Mouse (Mus musculus) c-Kit-positive CD71-negative TER-119-negative erythroid progenitor cells, embryonic 14.5 days (primary cell): Measurements from ENCODE around the gene Cyp3a13.
"Not testable (repeated sequence)": the region's sequence is repeated elsewhere in the genome, so short reads cannot be mapped to it uniquely, and the experiment has no call there.

Experiments used
- DNase-seq: peaks from one replicate; pipeline ENCODE4 v3.0.0-alpha.2; 2013; ENCODE audit warnings: low read depth

Gene Cyp3a13

GRCm38 (mm10) chr5:137921532-137921931 is at the start of gene Cyp3a13:
Gene Cyp3a13 (minus strand): TSS chr5:137921619.
- DNase-seq: no peak

- DNase-seq: no peak
Observed at GRCm38 (mm10) chr5:137966492-137966891, 45.1 kb upstream of the Cyp3a13 start.

DNA sequence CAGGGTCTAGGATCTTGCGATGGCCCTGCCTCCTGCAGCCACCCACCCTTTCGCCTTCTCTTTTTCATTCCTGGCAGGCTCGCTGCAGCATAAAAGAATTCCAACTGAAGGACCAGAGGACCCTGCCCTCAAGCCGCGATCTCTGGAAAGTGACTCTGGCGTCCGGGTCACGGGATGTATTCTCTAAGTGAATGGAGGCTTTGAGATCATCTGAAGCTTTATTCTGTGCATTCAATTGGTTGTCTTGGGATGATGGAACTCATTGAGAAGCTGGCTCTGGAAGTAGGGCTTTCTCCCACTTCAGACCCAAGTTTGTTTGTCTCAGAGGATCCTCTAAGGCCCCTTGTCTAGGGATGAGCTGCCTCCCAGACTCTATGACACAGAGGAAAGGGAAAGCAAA is 41.5 kb upstream of the Cyp3a13 start, which contains the start of gene Gjc3:
Gjc3 (minus strand) TSS at position 154 of the 400 bp plus-strand sequence.
- DNase-seq: no peak

- no peak for DNase-seq
Observed at GRCm38 (mm10) chr5:137956404-137956803, 35.0 kb upstream of the Cyp3a13 start.

- DNase-seq: no peak
Observed at GRCm38 (mm10) chr5:137951218-137951617, 29.8 kb upstream of the Cyp3a13 start.

GRCm38 (mm10) chr5:137947303-137947702 is 25.9 kb upstream of the Cyp3a13 start:
- DNase-seq: no peak

- no peak for DNase-seq
Observed at GRCm38 (mm10) chr5:137943133-137943532, 21.7 kb upstream of the Cyp3a13 start.

GRCm38 (mm10) chr5:137940948-137941347 is 19.5 kb upstream of the Cyp3a13 start:
- no peak for DNase-seq

GRCm38 (mm10) chr5:137937238-137937637 is 15.8 kb upstream of the Cyp3a13 start:
- DNase-seq: no peak

DNA sequence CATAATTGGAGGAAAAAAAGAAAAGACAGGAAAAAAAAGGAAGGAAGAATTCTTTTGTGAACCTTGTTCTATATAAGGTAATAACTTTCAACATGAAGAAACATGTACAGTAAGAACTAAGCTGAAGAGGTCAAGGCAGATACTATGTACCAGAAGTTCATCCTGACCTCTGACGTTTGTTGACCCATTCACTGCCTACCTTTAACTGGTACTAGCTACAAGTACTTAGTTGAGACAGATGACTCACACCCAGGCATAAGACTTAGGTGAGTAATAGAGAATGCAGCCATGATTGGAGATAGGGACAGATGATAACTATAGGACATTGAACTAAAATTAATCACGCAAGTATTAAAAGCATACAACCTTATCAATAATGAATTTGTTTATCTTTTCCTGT is 15.1 kb upstream of the Cyp3a13 start:
- no peak for DNase-seq

- not testable (repeated sequence) for DNase-seq
Observed at GRCm38 (mm10) chr5:137933934-137934333, 12.5 kb upstream of the Cyp3a13 start.

- no peak for DNase-seq
Observed at GRCm38 (mm10) chr5:137928439-137928838, 7.0 kb upstream of the Cyp3a13 start.

GRCm38 (mm10) chr5:137922171-137922570 is 752 bp upstream of the Cyp3a13 start:
- DNase-seq: no peak

- DNase-seq: no peak
Observed at GRCm38 (mm10) chr5:137915550-137915949, 5.9 kb downstream of the Cyp3a13 start.

GRCm38 (mm10) chr5:137914508-137914907 is 6.9 kb downstream of the Cyp3a13 start:
- DNase-seq: no peak

DNA sequence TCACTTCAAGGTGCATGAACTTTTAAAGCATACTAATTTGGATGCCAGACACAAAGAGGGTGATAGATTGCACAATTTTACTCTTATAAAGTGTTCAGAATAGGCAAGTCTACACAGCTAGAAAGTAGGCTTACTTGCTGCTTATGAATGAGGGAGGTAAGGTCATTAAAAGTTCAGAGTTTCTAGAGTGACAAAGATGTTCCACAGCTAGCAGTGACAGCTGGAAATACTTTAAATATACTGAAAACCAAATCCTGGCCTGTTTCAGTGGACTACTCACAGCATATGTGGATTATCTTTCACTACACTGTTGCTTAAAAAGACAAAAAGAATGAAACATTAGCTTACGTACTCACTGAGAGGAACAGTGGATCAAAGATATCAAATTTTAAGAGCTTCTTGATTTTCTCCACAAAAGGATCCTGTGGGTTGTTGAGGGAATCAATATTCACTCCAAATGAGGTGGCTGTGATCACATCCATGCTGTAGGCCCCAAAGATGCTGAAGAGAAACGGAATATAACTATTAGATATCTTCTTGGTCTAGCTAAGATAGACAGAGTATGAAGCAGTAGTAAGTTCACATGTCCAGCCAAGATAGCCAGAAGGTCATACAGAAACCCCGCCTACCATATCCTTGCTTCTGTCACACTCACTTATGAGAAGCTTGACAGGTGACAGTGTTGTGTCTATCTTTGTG is 11.7 kb downstream of the Cyp3a13 start:
- DNase-seq: no peak

DNA sequence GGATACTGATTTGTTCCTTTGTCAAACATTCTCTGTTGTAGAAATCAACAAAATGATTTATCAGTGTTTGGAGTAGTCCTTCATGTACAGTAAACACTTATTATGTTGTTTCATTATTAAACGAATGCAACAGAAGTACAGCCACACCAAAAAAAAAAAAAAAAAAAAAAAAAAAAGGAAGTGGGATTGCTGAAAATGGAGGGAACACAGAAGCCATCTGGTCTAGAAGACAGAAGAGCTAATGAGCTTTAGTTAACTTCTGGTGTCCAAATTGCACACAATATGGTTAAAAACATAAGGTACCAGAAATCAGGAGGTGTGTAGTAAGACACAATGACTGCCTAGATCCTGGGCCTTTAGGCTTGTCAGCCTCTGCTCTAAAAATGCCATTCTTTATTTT is 23.6 kb downstream of the Cyp3a13 start:
- no peak for DNase-seq

GRCm38 (mm10) chr5:137892954-137893353 is 28.5 kb downstream of the Cyp3a13 start:
- no peak for DNase-seq

DNA sequence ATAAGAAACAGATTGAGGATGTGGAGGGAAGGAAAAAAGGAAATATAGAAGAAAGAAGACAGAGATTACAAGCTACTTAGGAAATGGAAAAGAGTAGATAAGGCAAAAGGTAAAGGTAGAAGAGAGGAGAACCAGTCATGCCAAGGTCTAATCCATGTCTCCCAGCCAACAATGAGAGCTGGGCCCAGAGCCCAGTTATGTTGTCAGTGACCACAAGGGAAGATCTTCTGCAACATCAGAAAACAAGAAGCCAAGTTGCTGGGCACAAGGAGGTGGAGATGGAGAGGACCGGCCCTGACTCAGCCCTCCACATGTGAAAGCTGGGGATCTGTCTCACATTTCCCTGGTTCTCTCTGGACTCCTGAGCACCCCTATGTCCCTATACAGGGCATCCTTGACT is 33.8 kb downstream of the Cyp3a13 start:
- no peak for DNase-seq

DNA sequence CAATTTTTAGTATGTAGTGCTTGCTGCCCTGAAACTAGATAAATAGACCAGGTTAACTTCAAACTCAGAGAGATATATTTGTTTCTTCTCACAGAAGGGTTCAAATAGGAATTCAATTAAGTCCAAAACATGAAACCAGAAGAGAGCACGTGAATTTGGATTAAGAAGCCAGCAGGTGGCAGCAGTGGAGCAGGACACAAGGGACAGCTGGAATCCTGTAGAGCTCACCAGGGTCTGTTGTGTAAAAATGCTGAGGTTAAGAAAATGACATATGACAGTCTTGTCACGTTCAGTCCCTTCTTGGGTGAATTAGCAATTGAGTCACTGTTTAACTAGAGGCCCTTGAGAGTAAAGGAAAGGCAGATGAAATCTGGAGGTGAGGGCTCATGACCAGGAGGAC is 35.5 kb downstream of the Cyp3a13 start:
- peak; percentile 58 for DNase-seq

- DNase-seq: no peak
Observed at GRCm38 (mm10) chr5:137883345-137883744, 38.1 kb downstream of the Cyp3a13 start.

DNA sequence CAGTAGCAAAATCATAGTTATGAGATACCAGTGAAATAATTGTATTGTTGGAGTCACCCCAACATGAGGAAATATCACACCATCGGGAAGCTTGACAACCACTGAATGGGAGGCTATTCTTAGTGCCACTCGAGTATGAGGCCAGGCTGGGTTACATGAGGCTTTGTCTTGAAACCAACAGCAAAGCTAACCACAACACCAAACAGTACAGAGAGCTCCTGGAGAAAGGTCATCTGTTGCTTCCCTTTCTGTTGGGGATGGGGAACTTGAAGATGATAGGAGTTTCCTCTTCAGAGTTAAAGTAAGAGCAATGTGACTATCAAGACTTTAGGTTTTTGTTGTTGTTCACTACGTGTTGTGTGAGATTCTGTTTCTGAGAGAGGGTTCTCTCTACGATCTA is 38.5 kb downstream of the Cyp3a13 start:
- peak; percentile 17 for DNase-seq

DNA sequence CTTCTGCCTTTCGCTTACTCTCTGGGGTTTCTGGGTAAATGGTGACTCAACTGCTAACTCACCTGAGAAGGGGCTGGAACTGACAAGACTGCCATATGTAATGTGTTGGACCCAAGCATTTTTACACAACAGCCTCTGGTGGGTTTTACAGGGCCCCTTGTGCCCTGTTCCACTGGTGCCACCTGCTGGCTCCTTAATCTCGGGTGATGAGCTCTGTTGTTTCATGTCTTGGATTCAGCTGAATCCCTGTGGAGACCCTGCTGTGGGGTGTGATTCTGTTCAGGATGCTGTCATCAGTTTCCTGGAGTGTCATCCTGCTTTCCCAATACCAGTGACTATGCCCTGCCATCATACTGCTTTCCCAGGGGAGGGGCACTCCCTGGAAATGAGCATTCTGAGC is 43.6 kb downstream of the Cyp3a13 start:
- DNase-seq: peak; percentile 29

GRCm38 (mm10) chr5:137875054-137875453 is 46.4 kb downstream of the Cyp3a13 start:
- no peak for DNase-seq
